Mouse (Mus musculus): ENCODE results near the gene Aak1. TPM values are rescaled to one million over a fixed set of nuclear protein-coding genes. Genes with fewer than 3 reads are reported as not detected.

The Aak1 gene
- total and polyA plus RNA-seq, 2 experiments from 2014 or later: 32.6 to 80.8 TPM

DNA sequence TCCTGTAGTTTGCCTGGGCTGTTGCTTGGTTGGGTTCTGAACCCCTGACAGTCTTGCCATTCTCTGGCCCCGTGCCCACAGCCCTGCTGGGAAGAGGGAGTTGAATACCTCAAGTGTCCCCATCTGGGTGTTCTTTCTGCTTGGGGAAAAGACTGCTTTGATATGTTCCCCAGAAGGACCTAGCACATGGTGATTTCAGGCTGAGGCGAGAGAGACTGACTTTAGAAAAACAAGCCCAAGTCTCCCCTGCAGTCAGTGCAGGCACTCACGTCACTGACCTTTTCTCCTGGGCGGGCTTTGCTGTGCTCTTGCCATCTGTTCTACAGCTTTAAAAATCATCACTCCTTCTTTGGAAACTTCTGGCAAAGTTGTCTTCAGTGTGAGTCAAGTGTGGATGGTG lies 67.9 kb downstream of the Aak1 start:
- ATAC-seq: no peak
- DNase-seq (ENCODE audit: low spot score): no peak
- no peaks in the 10 kb centered on the region for H3K27me3 ChIP-seq (ENCODE audit: insufficient read depth, low read length)
- no peak overlapping the region for H3K27ac ChIP-seq
- no peaks in the 10 kb centered on the region for H3K36me3 ChIP-seq (ENCODE audit: insufficient read depth, low read length)
- TF ChIP-seq CTCF (IDR thresholded peaks at IDR 0.05; ENCODE audit: low read depth): no peak
- no peak overlapping the region for H3K9ac ChIP-seq (replicated peaks; ENCODE audit: low read length)
- no peak overlapping the region for H3K4me2 ChIP-seq (ENCODE audit: low read depth, low read length)
- H3K4me1 ChIP-seq (ENCODE audit: insufficient read depth, low read length): peaks cover 3% of the 10 kb centered on the region; the same call in 1 of the 2 replicates
- WGBS: 64% methylated on average over 4 of the region's 4 CpGs
- no peak overlapping the region for H3K4me3 ChIP-seq (ENCODE audit: low read length)
- no peaks in the 10 kb centered on the region for H3K9me3 ChIP-seq (ENCODE audit: low read length)

DNA sequence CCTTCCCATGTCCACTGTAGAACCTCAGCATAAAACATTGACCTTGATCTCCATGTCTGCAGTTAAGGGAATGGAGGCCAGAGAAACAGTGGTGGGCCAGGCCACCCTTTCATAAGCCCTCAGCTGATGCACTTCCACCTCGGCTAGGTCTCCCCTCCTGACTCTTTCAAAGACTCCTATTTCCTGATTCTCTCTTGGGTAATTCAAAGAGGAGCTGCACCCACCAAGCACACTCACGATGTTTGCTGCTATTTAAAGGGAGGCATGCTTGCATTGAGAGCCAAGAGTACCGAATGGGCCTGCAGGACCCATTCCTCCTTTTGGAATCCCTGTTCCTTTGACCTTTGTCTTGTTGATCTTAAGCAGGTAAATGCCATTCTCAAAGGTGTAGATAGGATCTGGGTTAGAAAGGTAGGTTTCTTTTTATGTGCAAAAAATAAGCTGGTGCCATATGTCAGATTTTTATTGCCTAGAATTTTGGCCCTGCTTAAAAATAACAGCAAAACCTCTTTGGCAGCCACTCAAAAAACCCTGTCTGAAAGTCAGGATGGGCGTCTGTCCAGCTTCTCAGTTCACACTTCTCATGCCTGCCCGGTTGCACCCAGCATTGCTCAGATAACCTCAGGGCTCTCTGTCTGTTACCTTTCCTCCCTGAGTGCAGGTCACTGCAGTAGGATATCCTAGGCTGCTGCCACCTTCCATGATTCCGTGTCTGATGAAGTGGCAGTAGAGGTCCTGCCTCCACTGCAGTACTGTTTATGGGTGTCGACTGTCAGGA lies 68.9 kb downstream of the Aak1 start:
- Histone ChIP-seq H3K4me3 (ENCODE audit: low read length) (no peak overlapping the region), H3K27me3 (ENCODE audit: insufficient read depth, low read length) (no peaks in the 10 kb centered on the region), H3K9ac (replicated peaks; ENCODE audit: low read length) (no peak overlapping the region), H3K9me3 (ENCODE audit: low read length) (no peaks in the 10 kb centered on the region), H3K4me1 (ENCODE audit: insufficient read depth, low read length) (peaks cover 3% of the 10 kb centered on the region; the same call in 1 of the 2 replicates), H3K27ac (no peak overlapping the region), H3K36me3 (ENCODE audit: insufficient read depth, low read length) (no peaks in the 10 kb centered on the region), H3K4me2 (ENCODE audit: low read depth, low read length) (no peak overlapping the region)
- ATAC-seq (no peak), DNase-seq (ENCODE audit: low spot score) (no peak)
- WGBS: 55% methylated on average over 7 of the region's 7 CpGs
- no peak for TF ChIP-seq CTCF (IDR thresholded peaks at IDR 0.05; ENCODE audit: low read depth)

DNA sequence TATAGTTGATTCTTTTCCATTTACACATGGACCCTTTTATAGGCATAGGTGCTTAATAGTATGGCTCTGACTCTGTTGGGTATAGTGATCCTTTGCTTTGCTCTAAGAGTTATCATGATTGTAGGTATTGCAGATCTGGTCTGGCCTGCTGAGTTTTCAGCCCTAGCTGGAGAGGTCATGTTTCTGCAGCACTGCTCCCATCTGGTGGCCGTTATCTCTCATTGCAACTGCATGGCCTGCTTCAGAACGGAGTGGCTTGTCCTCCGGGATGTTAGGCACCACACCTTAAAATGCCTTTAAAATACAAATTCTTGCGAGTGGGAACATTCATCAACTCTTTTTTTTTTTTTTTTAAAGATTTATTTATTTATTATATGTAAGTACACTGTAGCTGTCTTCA lies 72.6 kb downstream of the Aak1 start:
- H3K4me3 ChIP-seq (ENCODE audit: low read length): no peak overlapping the region
- peaks cover 3% of the 10 kb centered on the region; the same call in 1 of the 2 replicates for H3K4me1 ChIP-seq (ENCODE audit: insufficient read depth, low read length)
- H3K9ac ChIP-seq (replicated peaks; ENCODE audit: low read length): no peak overlapping the region
- no peak overlapping the region for H3K4me2 ChIP-seq (ENCODE audit: low read depth, low read length)
- DNase-seq (ENCODE audit: low spot score) (peak; percentile 63), ATAC-seq (no peak)
- H3K36me3 ChIP-seq (ENCODE audit: insufficient read depth, low read length): no peaks in the 10 kb centered on the region
- 22% methylated on average over 4 of the region's 4 CpGs for WGBS
- H3K9me3 ChIP-seq (ENCODE audit: low read length): no peaks in the 10 kb centered on the region
- no peak overlapping the region for H3K27ac ChIP-seq
- H3K27me3 ChIP-seq (ENCODE audit: insufficient read depth, low read length): no peaks in the 10 kb centered on the region
- peak; percentile 81 for TF ChIP-seq CTCF (IDR thresholded peaks at IDR 0.05; ENCODE audit: low read depth)

- Histone ChIP-seq H3K4me2 (ENCODE audit: low read depth, low read length) (no peak overlapping the region), H3K27me3 (ENCODE audit: insufficient read depth, low read length) (no peaks in the 10 kb centered on the region), H3K36me3 (ENCODE audit: insufficient read depth, low read length) (no peaks in the 10 kb centered on the region), H3K27ac (no peak overlapping the region), H3K4me1 (ENCODE audit: insufficient read depth, low read length) (no peaks in the 10 kb centered on the region), H3K4me3 (ENCODE audit: low read length) (no peak overlapping the region), H3K9me3 (ENCODE audit: low read length) (no peaks in the 10 kb centered on the region), H3K9ac (replicated peaks; ENCODE audit: low read length) (no peak overlapping the region)
- DNase-seq (ENCODE audit: low spot score) (no peak), ATAC-seq (no peak)
- 91% methylated on average over 4 of the region's 4 CpGs for WGBS
- TF ChIP-seq CTCF (IDR thresholded peaks at IDR 0.05; ENCODE audit: low read depth): no peak
These were observed 75.4 kb downstream of the Aak1 start for GRCm38 (mm10) chr6:86924746-86925145.

- DNase-seq (ENCODE audit: low spot score): peak; percentile 8
- 79% methylated on average over 5 of the region's 5 CpGs for WGBS
These were observed 85.2 kb downstream of the Aak1 start for GRCm38 (mm10) chr6:86934541-86934940.

DNA sequence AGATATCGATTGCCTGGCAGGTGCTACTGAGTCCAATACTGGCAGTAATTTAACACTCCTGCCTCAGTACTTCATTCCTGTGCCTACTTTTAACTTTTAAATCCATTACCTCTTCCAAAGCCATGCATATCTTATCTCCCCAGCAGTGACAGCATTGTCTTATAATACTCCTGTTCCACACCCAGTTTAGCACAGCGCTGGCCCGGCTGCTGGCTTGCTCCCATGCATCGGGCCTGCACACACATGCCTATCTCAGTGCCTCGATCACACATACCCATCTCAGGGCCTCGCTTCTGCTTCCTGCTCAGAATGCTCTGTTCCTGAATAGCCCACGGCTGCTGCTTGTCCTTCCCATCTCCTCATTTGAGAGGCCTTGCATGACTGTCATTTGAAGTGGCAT lies 90.5 kb downstream of the Aak1 start:
- ATAC-seq: no peak
- TF ChIP-seq CTCF (IDR thresholded peaks at IDR 0.05; ENCODE audit: low read depth): no peak
- Histone ChIP-seq H3K4me1 (ENCODE audit: insufficient read depth, low read length) (no peaks in the 10 kb centered on the region), H3K4me2 (ENCODE audit: low read depth, low read length) (no peak overlapping the region), H3K9me3 (ENCODE audit: low read length) (no peaks in the 10 kb centered on the region), H3K4me3 (ENCODE audit: low read length) (no peak overlapping the region), H3K36me3 (ENCODE audit: insufficient read depth, low read length) (peaks cover 18% of the 10 kb centered on the region), H3K27me3 (ENCODE audit: insufficient read depth, low read length) (no peaks in the 10 kb centered on the region), H3K9ac (replicated peaks; ENCODE audit: low read length) (no peak overlapping the region), H3K27ac (no peak overlapping the region)
- no peak for DNase-seq (ENCODE audit: low spot score)
- WGBS: 93% methylated on average over 7 of the region's 7 CpGs

More at GRCm38 (mm10) chr6:86934541-86934940, 85.2 kb downstream of the Aak1 start:
- ATAC-seq: no peak
- Histone ChIP-seq H3K9ac (replicated peaks; ENCODE audit: low read length) (no peak overlapping the region), H3K27ac (no peak overlapping the region), H3K4me2 (ENCODE audit: low read depth, low read length) (no peak overlapping the region), H3K36me3 (ENCODE audit: insufficient read depth, low read length) (peaks cover 18% of the 10 kb centered on the region), H3K4me1 (ENCODE audit: insufficient read depth, low read length) (no peaks in the 10 kb centered on the region), H3K27me3 (ENCODE audit: insufficient read depth, low read length) (no peaks in the 10 kb centered on the region), H3K4me3 (ENCODE audit: low read length) (no peak overlapping the region), H3K9me3 (ENCODE audit: low read length) (no peaks in the 10 kb centered on the region)
- no peak for TF ChIP-seq CTCF (IDR thresholded peaks at IDR 0.05; ENCODE audit: low read depth)

DNA sequence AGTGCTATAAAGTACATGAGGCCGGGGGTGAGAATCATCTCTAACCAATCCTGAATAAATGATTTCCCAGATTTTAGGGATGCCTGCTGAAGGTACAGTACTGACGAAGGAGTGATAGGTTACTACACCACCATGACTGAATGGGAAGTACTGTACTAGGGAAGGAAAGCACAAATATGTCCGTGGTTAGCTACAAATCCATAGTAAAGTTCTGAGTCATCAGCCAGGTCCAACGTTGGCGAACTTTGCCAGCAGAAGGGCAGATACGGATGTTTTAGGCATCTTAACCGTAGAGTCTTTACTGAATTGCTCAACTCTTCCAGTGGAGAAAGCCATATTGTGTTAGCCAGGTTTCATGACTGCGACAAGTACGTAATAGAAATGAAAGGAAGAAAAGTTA lies 91.6 kb downstream of the Aak1 start:
- no peak overlapping the region for H3K27ac ChIP-seq
- 95% methylated on average over 9 of the region's 9 CpGs for WGBS

More for the DNA sequence above, 91.6 kb downstream of the Aak1 start:
- DNase-seq (ENCODE audit: low spot score): no peak
- no peaks in the 10 kb centered on the region for H3K27me3 ChIP-seq (ENCODE audit: insufficient read depth, low read length)
- no peaks in the 10 kb centered on the region for H3K9me3 ChIP-seq (ENCODE audit: low read length)
- no peak overlapping the region for H3K4me3 ChIP-seq (ENCODE audit: low read length)
- peaks cover 12% of the 10 kb centered on the region for H3K36me3 ChIP-seq (ENCODE audit: insufficient read depth, low read length)
- H3K4me1 ChIP-seq (ENCODE audit: insufficient read depth, low read length): no peaks in the 10 kb centered on the region
- H3K9ac ChIP-seq (replicated peaks; ENCODE audit: low read length): no peak overlapping the region
- no peak overlapping the region for H3K4me2 ChIP-seq (ENCODE audit: low read depth, low read length)
- ATAC-seq: no peak
- no peak for TF ChIP-seq CTCF (IDR thresholded peaks at IDR 0.05; ENCODE audit: low read depth)
